In genomic region chr5:136568026-136568765, GRCm38 (mm10) we compare ENCODE assay signal across 7 mouse cellular contexts. TPM values are rescaled to one million over a fixed set of nuclear protein-coding genes. Genes with fewer than 3 reads are reported as not detected.
A peak's percentile ranks its signal among the peaks of the same experiment; 100 is the strongest.
DNase-seq lines count a peak whose midpoint lies in the region; ATAC-seq and TF ChIP-seq lines count a peak whose summit lies in the region.

No protein-coding gene starts in this region.

- no peak for TF ChIP-seq CTCF in C2C12 (IDR thresholded peaks at IDR 0.05; ENCODE audit: control insufficient read depth, insufficient read depth, insufficient read length)

- WGBS in embryonic facial prominence, embryonic 10.5 days = under 1% methylated on average over 36 of the region's 36 CpGs
- WGBS in heart, embryonic 16.5 days = under 1% methylated on average over 36 of the region's 36 CpGs
- under 1% methylated on average over 36 of the region's 36 CpGs for WGBS in limb, embryonic 10.5 days
- 0% methylated on average over 36 of the region's 36 CpGs for WGBS in midbrain, embryonic 12.5 days

- peaks cover 0 to 3% of the 10 kb centered on the region in 2 experiments; a peak in 1 of 4 replicates for H3K4me1 ChIP-seq in ES-E14 (ENCODE audit: control insufficient read depth in 2 of 2, insufficient read depth in 2 of 2, low read length in 2 of 2, poor library complexity in 1 of 2)
- peaks cover 46% of the 10 kb centered on the region for H3K4me1 ChIP-seq in embryonic facial prominence, embryonic 10.5 days
- H3K4me1 ChIP-seq in heart, embryonic 16.5 days (ENCODE audit: control insufficient read depth, insufficient read depth, low read length) = peaks cover 15% of the 10 kb centered on the region
- peaks cover 44% of the 10 kb centered on the region for H3K4me1 ChIP-seq in limb, embryonic 10.5 days
- peaks cover 32% of the 10 kb centered on the region for H3K4me1 ChIP-seq in midbrain, embryonic 12.5 days

- no peaks in the 10 kb centered on the region for H3K36me3 ChIP-seq in C2C12 (ENCODE audit: control insufficient read depth, insufficient read depth)
- no peaks in the 10 kb centered on the region for H3K36me3 ChIP-seq in ES-E14 (ENCODE audit: control insufficient read depth, insufficient read depth, low read length, poor library complexity, severe bottlenecking)
- no peaks in the 10 kb centered on the region for H3K36me3 ChIP-seq in embryonic facial prominence, embryonic 10.5 days (replicated peaks)
- no peaks in the 10 kb centered on the region for H3K36me3 ChIP-seq in heart, embryonic 16.5 days (ENCODE audit: control insufficient read depth, insufficient read depth)
- H3K36me3 ChIP-seq in limb, embryonic 10.5 days = no peaks in the 10 kb centered on the region
- no peaks in the 10 kb centered on the region for H3K36me3 ChIP-seq in midbrain, embryonic 12.5 days

- peak; percentile 17 for ATAC-seq in heart, embryonic 16.5 days (replicated peaks; ENCODE audit: extremely low read depth, insufficient read depth, low FRiP score)
- ATAC-seq in midbrain, embryonic 12.5 days (ENCODE audit: low FRiP score, low read depth) = no peak

- H3K4me3 ChIP-seq in C2C12 (ENCODE audit: insufficient read depth, poor library complexity, severe bottlenecking) (peak overlapping the region; percentile 84), ES-E14 (ENCODE audit: insufficient read depth in 1 of 2, low read depth in 1 of 2, low read length in 2 of 2, poor library complexity in 1 of 2, severe bottlenecking in 1 of 2) (peak overlapping the region; percentile 97 to 99)
- peak overlapping the region; percentile 90 for H3K4me3 ChIP-seq in embryonic facial prominence, embryonic 10.5 days
- H3K4me3 ChIP-seq in heart, embryonic 16.5 days (ENCODE audit: low read length) = peak overlapping the region; percentile 77
- peak overlapping the region; percentile 97 for H3K4me3 ChIP-seq in limb, embryonic 10.5 days
- peak overlapping the region; percentile 85 for H3K4me3 ChIP-seq in midbrain, embryonic 12.5 days

- H3K4me2 ChIP-seq in heart, embryonic 16.5 days (ENCODE audit: low read depth, low read length) = peak overlapping the region; percentile 95
- H3K4me2 ChIP-seq in midbrain, embryonic 12.5 days (replicated peaks) = peak overlapping the region; percentile 97

- peaks cover 28% of the 10 kb centered on the region for H3K79me3 ChIP-seq in C2C12 (ENCODE audit: low read depth)

- no peaks in the 10 kb centered on the region for H3K9me3 ChIP-seq in ES-E14 (ENCODE audit: control insufficient read depth, insufficient read depth, low read depth, low read length)
- no peaks in the 10 kb centered on the region for H3K9me3 ChIP-seq in embryonic facial prominence, embryonic 10.5 days
- H3K9me3 ChIP-seq in heart, embryonic 16.5 days (replicated peaks; ENCODE audit: control insufficient read depth, low read length) = no peaks in the 10 kb centered on the region
- H3K9me3 ChIP-seq in limb, embryonic 10.5 days (replicated peaks) = no peaks in the 10 kb centered on the region
- H3K9me3 ChIP-seq in midbrain, embryonic 12.5 days = no peaks in the 10 kb centered on the region

- H3ac ChIP-seq in C2C12 (ENCODE audit: control insufficient read depth, insufficient read length, low read depth) = peak overlapping the region; percentile 76

- in situ Hi-C loops in ES-E14 (cut with MboI; ENCODE audit: low sequenced_read_pairs in 2 of 2, unreplicated experiment in 2 of 2) = loop anchor here in 1 of 2 experiments (5.0 kb wide), 1 partner anchor 54 kb away; no protein-coding TSS in a partner anchor

- peak overlapping the region; percentile 77 for H3K9ac ChIP-seq in ES-E14 (ENCODE audit: insufficient read depth, low read depth, low read length, poor library complexity, severe bottlenecking)
- H3K9ac ChIP-seq in heart, embryonic 16.5 days (ENCODE audit: low read length) = peak overlapping the region; percentile 96
- peak overlapping the region; percentile 93; the same call in 1 of the 2 replicates for H3K9ac ChIP-seq in midbrain, embryonic 12.5 days (replicated peaks)

- H3K27ac ChIP-seq in ES-E14 (ENCODE audit: insufficient read depth, low read depth, low read length, poor library complexity, severe bottlenecking) = no peak overlapping the region
- peak overlapping the region; percentile 98 for H3K27ac ChIP-seq in embryonic facial prominence, embryonic 10.5 days (replicated peaks)
- H3K27ac ChIP-seq in heart, embryonic 16.5 days (ENCODE audit: low read length) = peak overlapping the region; percentile 96
- peak overlapping the region; percentile 99 for H3K27ac ChIP-seq in limb, embryonic 10.5 days
- H3K27ac ChIP-seq in midbrain, embryonic 12.5 days (replicated peaks) = 0 out of 2 replicates have a peak overlapping the region, but pooled peaks have one; percentile 97

- no peaks in the 10 kb centered on the region for H3K27me3 ChIP-seq in C2C12 (ENCODE audit: control insufficient read depth, insufficient read depth, insufficient read length)
- peaks cover 55% of the 10 kb centered on the region for H3K27me3 ChIP-seq in embryonic facial prominence, embryonic 10.5 days (replicated peaks; ENCODE audit: low read depth, poor library complexity, severe bottlenecking)
- H3K27me3 ChIP-seq in heart, embryonic 16.5 days (ENCODE audit: control insufficient read depth, insufficient read depth, low read length) = peaks cover 2% of the 10 kb centered on the region; the same call in 1 of the 2 replicates
- peaks cover 49% of the 10 kb centered on the region for H3K27me3 ChIP-seq in limb, embryonic 10.5 days (ENCODE audit: low read depth, poor library complexity, severe bottlenecking)
- H3K27me3 ChIP-seq in midbrain, embryonic 12.5 days = peaks cover 34% of the 10 kb centered on the region

- H3K79me2 ChIP-seq in C2C12 (ENCODE audit: control insufficient read depth, insufficient read depth) = peaks cover 39% of the 10 kb centered on the region

- no peak for DNase-seq in ES-E14 (ENCODE audit: low read depth, low spot score)
- peak; percentile 78 for DNase-seq in embryonic facial prominence, embryonic 10.5 days (ENCODE audit: low spot score)
- no peak for DNase-seq in limb, embryonic 10.5 days (ENCODE audit: low spot score)
- peak; percentile 37 to 45 for DNase-seq in spleen, postnatal 36 days (ENCODE audit: low spot score in 2 of 2)

TF ChIP-seq in C2C12, 6 proteins besides CTCF, POLR2A, EP300 and RAD21:
- TF ChIP-seq CEBPB (IDR thresholded peaks at IDR 0.05; ENCODE audit: low read depth) = no peak
- TF ChIP-seq MYOD1 (IDR thresholded peaks at IDR 0.05; ENCODE audit: control insufficient read depth, insufficient read length, low read depth) = no peak
- TF ChIP-seq FOSL1 (IDR thresholded peaks at IDR 0.05; ENCODE audit: insufficient read depth, low read length, poor library complexity, severe bottlenecking) = no peak
- no peak for TF ChIP-seq MAX (IDR thresholded peaks at IDR 0.05)
- no peak for TF ChIP-seq USF1 (IDR thresholded peaks at IDR 0.05; ENCODE audit: low read depth)
- no peak for TF ChIP-seq MYOG (IDR thresholded peaks at IDR 0.05; ENCODE audit: control insufficient read depth, extremely low read depth, insufficient read length)
TF ChIP-seq in C2C12: peak in this region for 0.

TF ChIP-seq in ES-E14, 5 proteins besides CTCF, POLR2A, EP300 and RAD21:
- no peak for TF ChIP-seq MAFK (IDR thresholded peaks at IDR 0.05; ENCODE audit: insufficient read depth, low read depth, low read length)
- no peak for TF ChIP-seq ZC3H11A (IDR thresholded peaks at IDR 0.05; ENCODE audit: borderline replicate concordance, low read depth, low read length)
- no peak for TF ChIP-seq HCFC1 (IDR thresholded peaks at IDR 0.05; ENCODE audit: borderline replicate concordance, insufficient read depth, low read length)
- peak; percentile 78; the same call in 1 of the 2 replicates for TF ChIP-seq ZNF384 (IDR thresholded peaks at IDR 0.05; ENCODE audit: low read depth, low read length)
- TF ChIP-seq CHD2 (IDR thresholded peaks at IDR 0.05; ENCODE audit: low read depth, low read length) = no peak
TF ChIP-seq in ES-E14: peak in this region for 1.

RNA-seq across cellular contexts. Expression of gene Cux1, which starts 0.9 kb away (rescaled TPM):
- 43.9 TPM for polyA plus RNA-seq in C2C12 (2012; fragmentation: generic; extraction: Trizol)
- 22.6 and 23.6 TPM in 2 replicates for total RNA-seq in ES-E14 (2012; rRNA removed)
- 75.3 and 77.8 TPM in 2 replicates for polyA plus RNA-seq in embryonic facial prominence, embryonic 10.5 days (2016; fragmentation: Nextera tagmentation; extraction: Ambion mirVana)
- 87.6 and 89.0 TPM in 2 replicates for polyA plus RNA-seq in heart, embryonic 16.5 days (2015; fragmentation: Nextera tagmentation; extraction: Ambion mirVana)
- 59.1 and 67.7 TPM in 2 replicates for polyA plus RNA-seq in limb, embryonic 10.5 days (2016; fragmentation: Nextera tagmentation; extraction: Ambion mirVana)
- 150 and 159 TPM in 2 replicates for polyA plus RNA-seq in midbrain, embryonic 12.5 days (2016; fragmentation: Nextera tagmentation; extraction: Ambion mirVana)

Comparison
In these comparisons a context has a peak if more than half of its experiments do, and no peak if none do; other contexts are left out.
1. DNase-seq: peak in embryonic facial prominence, embryonic 10.5 days (single experiment) and spleen, postnatal 36 days (2 of 2); none in ES-E14 (single experiment) and limb, embryonic 10.5 days (single experiment).
2. Peak in every context shown above with its lines, with median percentiles within 50 percentile points of each other: H3K4me3 ChIP-seq and H3K9ac ChIP-seq.